ENCODE assay signal across 10 mouse cellular contexts in the genomic region with DNA sequence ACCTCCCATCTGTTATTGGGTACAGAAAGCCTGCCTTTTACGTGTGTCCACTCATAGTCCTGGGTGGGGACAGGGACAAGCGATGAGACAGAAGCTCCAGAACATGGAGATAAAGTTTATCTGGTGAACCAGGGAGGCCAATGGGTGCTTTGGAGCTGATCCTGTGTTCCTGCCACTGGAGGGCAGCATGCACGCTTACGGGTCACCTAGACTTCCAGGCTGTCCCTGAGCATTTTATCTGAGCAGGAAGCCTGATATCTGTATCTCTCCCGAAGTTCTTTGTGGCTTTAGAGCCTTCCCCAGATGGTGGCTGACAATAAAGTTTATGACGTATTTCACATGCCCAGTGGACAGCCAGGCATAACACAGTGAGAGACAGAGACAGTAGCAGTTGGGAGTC. TPM values are rescaled to one million over a fixed set of nuclear protein-coding genes. Genes with fewer than 3 reads are reported as not detected.
DNase-seq lines count a peak whose midpoint lies in the region; ATAC-seq and TF ChIP-seq lines count a peak whose summit lies in the region.
"Had no signal": no experiment of that assay in that cellular context is flagged by ENCODE, and none has a peak within 500 bp of the region (broad histone marks: within the 10 kb centered on the region; RNA-seq: fewer than 3 reads in every experiment).

No protein-coding gene starts in this region.

- H3K4me2 ChIP-seq in heart, embryonic 11.5 days = no peak overlapping the region
- no peak overlapping the region for H3K4me2 ChIP-seq in heart, postnatal 0 days (ENCODE audit: low read depth, low read length)
- H3K4me2 ChIP-seq in midbrain, embryonic 15.5 days = no peak overlapping the region
- H3K4me2 ChIP-seq: embryonic facial prominence, embryonic 13.5 days; limb, embryonic 12.5 days had no signal

- no peak for TF ChIP-seq POLR2A in ES-Bruce4 (IDR thresholded peaks at IDR 0.05; ENCODE audit: insufficient read depth, low read length)
- TF ChIP-seq POLR2A in bone marrow, adult 2 months (IDR thresholded peaks at IDR 0.05; ENCODE audit: borderline replicate concordance, control insufficient read depth, low read depth, low read length) = no peak

- no peak overlapping the region for H3K4me3 ChIP-seq in heart, embryonic 11.5 days (ENCODE audit: low read depth, low read length)
- H3K4me3 ChIP-seq in ES-Bruce4 (ENCODE audit: low read depth, low read length) = no peak overlapping the region
- no peak overlapping the region for H3K4me3 ChIP-seq in bone marrow, adult 2 months (replicated peaks; ENCODE audit: control insufficient read depth, low read depth, low read length)
- no peak overlapping the region for H3K4me3 ChIP-seq in heart, postnatal 0 days (ENCODE audit: low read depth, low read length)
- no peak overlapping the region for H3K4me3 ChIP-seq in midbrain, embryonic 15.5 days
- H3K4me3 ChIP-seq: embryonic facial prominence, embryonic 13.5 days; limb, embryonic 12.5 days had no signal

- no peaks in the 10 kb centered on the region for H3K36me3 ChIP-seq in heart, embryonic 11.5 days (ENCODE audit: control insufficient read depth, insufficient read depth, low read length)
- H3K36me3 ChIP-seq in ES-Bruce4 (ENCODE audit: control insufficient read depth, insufficient read depth, low read length, poor library complexity, severe bottlenecking) = no peaks in the 10 kb centered on the region
- H3K36me3 ChIP-seq in heart, postnatal 0 days (replicated peaks; ENCODE audit: control insufficient read depth, insufficient read depth, low read length) = 0 out of 2 replicates have a peak, but pooled peaks cover 12% of the 10 kb centered on the region
- H3K36me3 ChIP-seq in midbrain, embryonic 15.5 days (replicated peaks) = no peaks in the 10 kb centered on the region
- H3K36me3 ChIP-seq: embryonic facial prominence, embryonic 13.5 days; limb, embryonic 12.5 days had no signal

- TF ChIP-seq CTCF in ES-Bruce4 (IDR thresholded peaks at IDR 0.05; ENCODE audit: low read depth, low read length) = peak; percentile 72
- TF ChIP-seq CTCF in bone marrow, adult 2 months (IDR thresholded peaks at IDR 0.05; ENCODE audit: control insufficient read depth, insufficient read depth, low read length) = peak; percentile 74
- peak; percentile 68 for TF ChIP-seq CTCF in heart, postnatal 0 days (IDR thresholded peaks at IDR 0.05; ENCODE audit: low read depth)

- WGBS in heart, embryonic 11.5 days (ENCODE audit: insufficient replicate concordance) = 8% methylated on average over 6 of the region's 6 CpGs
- 33% methylated on average over 6 of the region's 6 CpGs for WGBS in bone marrow, adult 2 months
- 8% methylated on average over 6 of the region's 6 CpGs for WGBS in heart, postnatal 0 days
- 41% methylated on average over 6 of the region's 6 CpGs for WGBS in midbrain, embryonic 15.5 days

- no peak for TF ChIP-seq EP300 in ES-Bruce4 (IDR thresholded peaks at IDR 0.05; ENCODE audit: insufficient read depth, low read depth, low read length)
- no peak for TF ChIP-seq EP300 in heart, postnatal 0 days (IDR thresholded peaks at IDR 0.05; ENCODE audit: low read depth)

- H3K27me3 ChIP-seq in heart, embryonic 11.5 days (ENCODE audit: control insufficient read depth, insufficient read depth, low read length) = no peaks in the 10 kb centered on the region
- no peaks in the 10 kb centered on the region for H3K27me3 ChIP-seq in ES-Bruce4 (ENCODE audit: control insufficient read depth, insufficient read depth, low read length, poor library complexity, severe bottlenecking)
- no peaks in the 10 kb centered on the region for H3K27me3 ChIP-seq in heart, postnatal 0 days (ENCODE audit: control insufficient read depth, insufficient read depth, low read length)
- H3K27me3 ChIP-seq in midbrain, embryonic 15.5 days (replicated peaks) = no peaks in the 10 kb centered on the region
- H3K27me3 ChIP-seq: limb, embryonic 12.5 days had no signal

- ATAC-seq in heart, embryonic 11.5 days (replicated peaks; ENCODE audit: insufficient number of reproducible peaks, low FRiP score, low TSS enrichment) = peak; percentile 60; the same call in 1 of the 2 replicates
- ATAC-seq in heart, postnatal 0 days (ENCODE audit: insufficient read depth, low read depth) = peak; percentile 42; the same call in 1 of the 2 replicates
- peak; percentile 65; the same call in 1 of the 2 replicates for ATAC-seq in midbrain, embryonic 15.5 days (replicated peaks)

- no peaks in the 10 kb centered on the region for H3K9me3 ChIP-seq in heart, embryonic 11.5 days (replicated peaks; ENCODE audit: control insufficient read depth, low read length)
- no peaks in the 10 kb centered on the region for H3K9me3 ChIP-seq in ES-Bruce4 (replicated peaks; ENCODE audit: control insufficient read depth, insufficient read depth, low read length, poor library complexity, severe bottlenecking)
- H3K9me3 ChIP-seq in heart, postnatal 0 days (replicated peaks; ENCODE audit: control insufficient read depth, low read length) = no peaks in the 10 kb centered on the region
- no peaks in the 10 kb centered on the region for H3K9me3 ChIP-seq in midbrain, embryonic 15.5 days
- H3K9me3 ChIP-seq: embryonic facial prominence, embryonic 13.5 days; limb, embryonic 12.5 days had no signal

- H3K27ac ChIP-seq in heart, embryonic 11.5 days (ENCODE audit: low read depth, low read length) = no peak overlapping the region
- no peak overlapping the region for H3K27ac ChIP-seq in ES-Bruce4 (ENCODE audit: insufficient read depth, low read length)
- no peak overlapping the region for H3K27ac ChIP-seq in bone marrow, adult 2 months (ENCODE audit: control insufficient read depth, insufficient read depth, low read depth, low read length, poor library complexity)
- H3K27ac ChIP-seq in heart, postnatal 0 days (ENCODE audit: low read depth) = no peak overlapping the region
- H3K27ac ChIP-seq in midbrain, embryonic 15.5 days = no peak overlapping the region
- H3K27ac ChIP-seq: limb, embryonic 12.5 days had no signal

- no peak for DNase-seq in heart, adult 9 months (ENCODE audit: low spot score in 2 of 2)
- peak; percentile 20 for DNase-seq in heart, postnatal 0 days (ENCODE audit: low spot score)
- DNase-seq in layer of hippocampus, postnatal 14 days (ENCODE audit: low spot score in 2 of 2) = peak; percentile 26 to 46
- no peak for DNase-seq in B cell, adult 2 months

- no peaks in the 10 kb centered on the region for H3K4me1 ChIP-seq in heart, embryonic 11.5 days (ENCODE audit: control insufficient read depth, insufficient read depth, low read length)
- H3K4me1 ChIP-seq in ES-Bruce4 (ENCODE audit: control insufficient read depth, insufficient read depth, low read length) = no peaks in the 10 kb centered on the region
- H3K4me1 ChIP-seq in bone marrow, adult 2 months (ENCODE audit: control insufficient read depth, insufficient read depth, low read length) = no peaks in the 10 kb centered on the region
- H3K4me1 ChIP-seq in heart, postnatal 0 days (ENCODE audit: control insufficient read depth, insufficient read depth) = no peaks in the 10 kb centered on the region
- H3K4me1 ChIP-seq in midbrain, embryonic 15.5 days = no peaks in the 10 kb centered on the region

- H3K9ac ChIP-seq in heart, embryonic 11.5 days (ENCODE audit: low read depth, low read length) = no peak overlapping the region
- no peak overlapping the region for H3K9ac ChIP-seq in ES-Bruce4 (ENCODE audit: low read depth, poor library complexity, severe bottlenecking)
- no peak overlapping the region for H3K9ac ChIP-seq in heart, postnatal 0 days (replicated peaks; ENCODE audit: low read depth, low read length)
- no peak overlapping the region for H3K9ac ChIP-seq in midbrain, embryonic 15.5 days
- H3K9ac ChIP-seq: embryonic facial prominence, embryonic 13.5 days; limb, embryonic 12.5 days had no signal

RNA-seq across cellular contexts. Expression of gene Steap3, which starts 41.2 kb away (rescaled TPM):
- polyA plus RNA-seq in heart, embryonic 11.5 days (2014; fragmentation: Nextera tagmentation; extraction: Ambion mirVana) = 14.7 and 18.6 TPM in 2 replicates
- 9.4 and 11.0 TPM in 2 replicates for polyA plus RNA-seq in ES-Bruce4 (2011; ENCODE audit: insufficient read depth, insufficient read length, low read depth, missing spikeins)
- polyA plus RNA-seq in bone marrow, adult 2 months (2011; ENCODE audit: insufficient read depth, insufficient read length, low replicate concordance, missing spikeins) = 9.4 and 16.2 TPM in 2 replicates
- 15.4 and 38.7 TPM in 2 replicates for total RNA-seq in heart, postnatal 0 days (2014; rRNA removed; ENCODE audit: low replicate concordance)
- 19.6 and 20.3 TPM in 2 replicates for polyA plus RNA-seq in heart, postnatal 0 days (2015; fragmentation: Nextera tagmentation; extraction: Ambion mirVana)
- 1 to 10 TPM; 6.9 to 9.9 TPM for total RNA-seq in layer of hippocampus, postnatal 14 days (2021)
- 4.1 and 4.9 TPM in 2 replicates for polyA plus RNA-seq in midbrain, embryonic 15.5 days (2015; fragmentation: Nextera tagmentation; extraction: Ambion mirVana)

Comparison
In these comparisons a context has a peak if more than half of its experiments do, and no peak if none do; other contexts are left out.
1. DNase-seq: peak in heart, postnatal 0 days (single experiment) and layer of hippocampus, postnatal 14 days (2 of 2); none in heart, adult 9 months (0 of 2) and B cell, adult 2 months (0 of 2).
2. Peak in every context shown above with its lines, with median percentiles within 50 percentile points of each other: ATAC-seq and CTCF ChIP-seq.